Mouse (Mus musculus) liver, embryonic 18 days (tissue): ENCODE results near the gene Cdc42ep5. TPM values are rescaled to one million over a fixed set of nuclear protein-coding genes. Genes with fewer than 3 reads are reported as not detected.

Experiments
- polyA plus RNA-seq: library from polyadenylated mRNA; depleted of rRNA; stranded (reverse); fragments of >200 nt; gene quantifications from 2 replicates; pipeline ENCODE4 v1.2.3, GENCODE M21; 2012; rRNA removed

The Cdc42ep5 gene
- polyA plus RNA-seq: 6.3 and 6.4 TPM in 2 replicates

GRCm38 (mm10) chr7:4164090-4164910 is at the start of gene Cdc42ep5:
Gene Cdc42ep5 (minus strand): TSS chr7:4164860.

GRCm38 (mm10) chr7:4150059-4150541 is 14.6 kb downstream of the Cdc42ep5 start, which contains the start of gene Leng9:
Gene Leng9 (minus strand): TSS chr7:4150374.

GRCm38 (mm10) chr7:4136771-4137531 is 27.7 kb downstream of the Cdc42ep5 start, which contains the start of gene Leng8:
Gene Leng8 (plus strand): TSS chr7:4137039.

GRCm38 (mm10) chr7:4119344-4119902 is 45.2 kb downstream of the Cdc42ep5 start, which contains the start of gene Ttyh1:
Gene Ttyh1 (plus strand): TSS chr7:4119408.

Other genes with a start within 250 kb of the Cdc42ep5 start
- gene Lilra6, start 249.4 kb downstream of the Cdc42ep5 start, polyA plus RNA-seq: 2.6 TPM in 2 replicates
- gene Lair1, start 101.7 kb downstream of the Cdc42ep5 start, polyA plus RNA-seq: 2.5 and 3.0 TPM in 2 replicates
- 0.41 and 0.63 TPM in 2 replicates for gene Ttyh1, start 45.5 kb downstream of the Cdc42ep5 start, polyA plus RNA-seq
- gene Leng8, start 27.8 kb downstream of the Cdc42ep5 start, polyA plus RNA-seq: 47.3 and 66.1 TPM in 2 replicates
- gene Leng9, start 14.5 kb downstream of the Cdc42ep5 start, polyA plus RNA-seq: 1.1 and 1.2 TPM in 2 replicates
- 1.1 and 1.3 TPM in 2 replicates for gene Lilra5, start 72.9 kb upstream of the Cdc42ep5 start, polyA plus RNA-seq
- gene Ncr1, start 172.9 kb upstream of the Cdc42ep5 start, polyA plus RNA-seq: 0.13 and 0.30 TPM in 2 replicates
- gene Gp6, start 232.9 kb upstream of the Cdc42ep5 start, polyA plus RNA-seq: 1.2 and 1.3 TPM in 2 replicates